Mouse (Mus musculus): ENCODE data around the gene Tmem230.
"Not testable (repeated sequence)": the region's sequence is repeated elsewhere in the genome, so short reads cannot be mapped to it uniquely, and the experiment has no call there.

Gene Tmem230

DNA sequence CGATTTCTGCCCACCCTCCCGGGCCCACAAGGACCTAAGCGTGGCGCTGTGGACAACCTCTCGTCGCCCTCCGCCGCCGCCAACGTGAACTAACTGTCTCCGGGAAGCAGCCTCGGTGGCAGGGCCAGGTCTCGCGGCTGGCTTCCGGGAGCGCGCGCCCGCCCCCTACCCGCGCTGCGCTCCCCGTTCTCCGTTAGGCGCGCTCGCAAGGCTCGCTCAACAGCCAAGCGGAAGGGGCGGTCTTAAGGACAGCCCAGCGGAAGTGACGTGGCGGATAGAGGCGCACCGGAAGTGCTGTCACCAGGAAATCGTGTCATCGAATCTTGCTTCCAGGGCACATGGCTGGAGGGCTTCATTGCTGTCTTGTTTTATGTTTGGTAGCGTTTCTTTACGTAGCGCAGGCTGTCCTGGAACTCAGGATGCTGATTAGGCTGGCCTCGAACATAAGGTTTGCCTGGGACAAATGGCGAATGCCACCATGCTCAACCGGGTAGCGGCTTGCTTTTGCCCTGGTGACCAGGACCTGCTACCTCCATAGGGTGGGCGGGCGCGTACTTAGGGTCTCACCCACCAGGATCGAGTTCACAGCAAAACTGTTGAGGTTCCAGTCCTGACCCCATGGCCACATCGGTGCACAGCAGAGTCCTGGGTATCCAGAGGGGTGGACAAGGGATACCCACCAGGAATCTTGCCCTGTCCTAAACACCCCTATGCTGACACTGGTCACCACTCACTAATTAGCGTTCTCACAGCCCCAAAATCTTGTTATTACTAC lies at the start of gene Tmem230:
Gene Tmem230, minus strand, starts transcription at position 269 of the 775 bp plus-strand sequence.
- DNase-seq (ENCODE audit: low read depth, low spot score), result peak; percentile 96

GRCm38 (mm10) chr2:132293694-132294450 lies 46.3 kb upstream of the Tmem230 start:
- no peak for DNase-seq (ENCODE audit: low read depth, low spot score)

- no peak for DNase-seq (ENCODE audit: low read depth, low spot score)
Observed at GRCm38 (mm10) chr2:132292083-132292482, 44.5 kb upstream of the Tmem230 start.

DNA sequence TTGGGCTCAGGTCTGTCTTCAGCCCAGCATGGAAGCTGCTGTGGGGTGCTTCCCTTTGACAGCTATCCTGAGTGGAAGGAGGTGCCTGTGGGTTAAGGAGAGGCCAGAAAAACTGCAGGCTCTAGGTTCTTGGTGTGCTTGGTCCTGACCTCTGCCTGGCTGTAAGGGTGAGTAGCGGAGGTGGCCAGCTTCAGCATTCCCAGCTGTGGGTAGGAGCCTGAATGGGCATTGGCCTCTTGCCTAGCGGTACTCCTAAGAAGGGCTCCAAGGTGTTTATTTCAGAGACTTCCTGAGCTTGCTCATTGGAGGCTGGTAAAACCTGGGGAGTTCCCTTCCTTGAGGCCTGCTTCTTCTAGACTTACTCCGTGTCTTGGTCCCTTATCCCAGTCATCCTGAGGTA lies 43.7 kb upstream of the Tmem230 start:
- DNase-seq (ENCODE audit: low read depth, low spot score), result no peak

- no peak for DNase-seq (ENCODE audit: low read depth, low spot score)
Observed at GRCm38 (mm10) chr2:132290808-132291207, 43.2 kb upstream of the Tmem230 start.

DNA sequence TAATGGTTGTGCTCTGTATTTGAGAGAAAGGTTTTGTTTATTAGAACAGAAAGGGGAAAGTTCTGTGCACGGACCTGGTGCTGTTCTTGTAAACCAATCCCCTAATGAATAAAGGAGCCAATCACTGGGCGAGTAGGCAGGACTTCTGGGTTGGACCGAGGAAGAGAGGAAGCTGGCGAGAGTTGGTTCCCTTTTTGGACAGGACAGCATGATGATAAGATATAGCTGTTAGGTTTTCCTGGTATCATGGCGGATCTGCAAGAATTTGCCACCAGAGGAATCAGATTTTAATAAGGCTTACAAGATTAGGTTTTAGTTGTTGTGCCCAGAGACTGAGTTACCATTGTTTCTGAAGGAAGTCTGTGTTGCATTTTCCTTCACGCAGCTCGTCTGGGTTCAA lies 41.6 kb upstream of the Tmem230 start:
- DNase-seq (ENCODE audit: low read depth, low spot score), result not testable (repeated sequence)

DNA sequence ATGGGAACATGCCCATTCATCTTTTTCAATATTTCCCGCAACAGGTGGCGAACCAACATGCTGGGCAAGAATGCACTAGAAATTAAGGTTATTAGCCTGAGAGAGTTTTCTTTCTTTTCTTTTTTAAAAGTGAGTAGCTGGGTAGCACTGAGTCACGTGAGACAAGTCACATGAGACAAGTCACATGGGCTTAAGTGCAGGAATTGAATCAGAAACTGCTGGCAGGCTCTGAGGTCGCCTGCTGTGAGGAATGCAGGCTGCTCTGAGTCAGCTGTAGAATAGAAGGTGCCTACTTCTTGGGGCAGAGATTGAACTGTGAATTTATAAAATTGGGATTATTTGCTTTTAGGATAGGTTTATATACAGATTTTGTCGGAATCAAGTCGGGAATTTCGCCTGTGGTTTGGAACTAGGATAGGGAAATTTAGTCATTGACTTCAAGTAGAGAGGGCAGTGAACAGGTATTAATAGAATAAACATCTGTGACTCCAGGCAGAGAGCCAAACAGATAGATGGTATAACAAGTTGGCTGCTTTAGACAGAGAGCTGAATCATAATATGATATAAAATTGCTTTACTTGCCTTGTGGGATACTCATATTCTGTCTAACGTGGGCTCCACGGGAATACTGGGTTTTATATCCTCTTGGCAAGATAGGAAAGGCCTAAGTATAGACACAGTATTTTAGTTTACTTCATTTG lies 38.9 kb upstream of the Tmem230 start:
- DNase-seq (ENCODE audit: low read depth, low spot score), result peak; percentile 87

- not testable (repeated sequence) for DNase-seq (ENCODE audit: low read depth, low spot score)
Observed at GRCm38 (mm10) chr2:132285722-132286121, 38.1 kb upstream of the Tmem230 start.

GRCm38 (mm10) chr2:132284492-132285139 lies 37.0 kb upstream of the Tmem230 start:
- no peak for DNase-seq (ENCODE audit: low read depth, low spot score)

DNA sequence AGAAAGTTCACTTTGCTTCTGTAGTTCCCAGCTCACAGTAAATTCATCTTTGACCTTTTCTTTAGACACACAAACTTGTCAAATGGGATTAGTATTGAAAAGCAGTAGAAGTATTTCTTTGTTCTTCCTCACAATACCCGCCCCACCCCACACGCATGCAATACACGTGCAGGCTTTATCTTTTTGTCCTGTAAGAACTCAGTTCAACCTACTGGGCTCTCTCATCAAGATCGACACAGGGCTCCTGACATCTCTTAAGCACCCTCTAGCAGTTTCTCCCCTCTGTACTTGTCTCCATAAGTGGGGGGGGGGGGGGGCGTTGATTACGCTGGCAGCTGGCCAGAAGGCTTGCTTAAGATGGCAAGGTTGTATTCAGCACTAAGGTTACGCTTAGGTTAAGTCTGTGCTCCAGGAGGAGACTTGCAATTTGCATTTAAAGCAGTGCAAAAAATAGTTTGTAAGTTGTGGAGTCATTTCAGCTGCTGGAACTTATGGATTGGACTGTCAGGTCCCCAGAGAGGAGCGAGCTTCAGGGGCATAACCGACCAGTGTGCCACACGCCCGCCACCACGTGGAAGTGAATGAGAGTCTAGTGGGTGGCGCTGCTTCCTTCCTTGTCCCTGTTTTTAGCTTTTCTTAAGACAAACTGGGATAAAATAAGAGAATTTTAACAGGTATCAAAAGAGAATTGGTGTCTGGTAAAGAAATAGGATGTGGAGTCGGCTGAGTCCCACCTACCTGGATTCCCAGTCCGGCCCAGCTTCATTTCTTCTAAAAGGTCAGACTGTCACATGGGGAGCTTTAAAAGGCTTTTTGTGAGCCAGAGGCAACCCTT lies 35.8 kb upstream of the Tmem230 start:
- peak; percentile 60 for DNase-seq (ENCODE audit: low read depth, low spot score)

DNA sequence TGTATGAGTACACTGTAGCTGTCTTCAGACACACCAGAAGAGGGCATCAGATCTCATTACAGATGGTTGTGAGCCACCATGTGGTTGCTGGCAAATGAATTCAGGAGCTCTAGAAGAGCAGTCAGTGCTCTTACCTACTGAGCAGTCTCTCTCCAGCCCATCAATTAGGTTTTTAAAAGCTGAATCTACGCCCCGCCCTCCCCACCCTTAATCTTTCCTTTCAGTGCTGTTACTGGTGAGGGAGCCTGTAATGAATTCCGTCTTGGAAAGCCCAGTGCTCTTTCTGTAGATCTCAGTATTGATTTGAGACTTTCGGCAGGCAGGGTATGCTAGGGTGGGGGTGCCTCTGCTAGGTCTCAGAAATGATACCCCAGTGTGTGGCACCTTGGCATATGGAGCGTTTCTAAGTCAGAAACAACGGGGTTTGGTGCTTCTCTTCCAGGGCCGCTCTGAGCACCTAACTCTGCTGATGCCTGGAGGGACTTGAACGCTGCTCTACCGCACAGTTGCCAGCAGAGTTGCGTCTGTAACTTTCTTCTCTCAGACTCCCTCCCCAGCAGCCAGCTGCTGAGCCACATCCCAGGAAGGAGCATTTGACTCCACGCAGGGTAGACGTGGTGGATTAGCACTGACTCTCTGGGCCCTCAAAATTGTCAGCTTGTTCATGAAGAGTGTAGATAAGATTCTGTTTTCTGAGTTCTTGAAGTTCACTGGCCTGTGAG lies 35.0 kb upstream of the Tmem230 start:
- DNase-seq (ENCODE audit: low read depth, low spot score), result peak; percentile 36

GRCm38 (mm10) chr2:132281560-132282452 lies 34.2 kb upstream of the Tmem230 start:
- DNase-seq (ENCODE audit: low read depth, low spot score), result no peak

- DNase-seq (ENCODE audit: low read depth, low spot score), result no peak
Observed at GRCm38 (mm10) chr2:132280518-132281120, 33.0 kb upstream of the Tmem230 start.

- DNase-seq (ENCODE audit: low read depth, low spot score), result no peak
Observed at GRCm38 (mm10) chr2:132279978-132280377, 32.4 kb upstream of the Tmem230 start.

DNA sequence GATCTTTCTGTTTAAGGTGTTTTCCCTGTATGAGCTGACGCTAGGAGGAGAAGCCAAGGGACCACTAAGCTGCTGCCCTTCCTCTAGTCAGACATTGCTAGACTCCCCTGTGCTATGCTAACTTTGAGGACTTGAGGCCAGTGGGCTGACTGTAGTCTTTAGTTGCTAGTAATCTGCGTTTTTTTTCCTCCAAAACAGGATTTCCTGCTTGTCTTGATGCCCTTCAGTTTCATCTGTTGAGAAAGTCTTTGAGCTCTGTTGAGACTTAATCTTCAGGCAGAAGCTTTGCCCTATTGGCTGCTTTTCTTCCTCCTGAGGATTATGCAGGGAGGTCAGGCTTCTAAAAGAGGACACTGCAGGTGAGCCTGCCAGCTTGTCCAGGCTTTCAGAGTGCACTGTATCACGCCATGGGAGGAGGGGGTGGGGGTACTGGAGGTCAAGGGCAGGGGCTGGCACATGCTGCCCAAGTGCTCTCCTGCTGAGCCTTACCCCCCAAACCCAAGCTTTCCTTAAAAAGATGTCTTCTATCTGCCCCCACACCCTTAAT lies 31.8 kb upstream of the Tmem230 start:
- no peak for DNase-seq (ENCODE audit: low read depth, low spot score)

- DNase-seq (ENCODE audit: low read depth, low spot score), result no peak
Observed at GRCm38 (mm10) chr2:132278273-132278853, 30.8 kb upstream of the Tmem230 start.

DNA sequence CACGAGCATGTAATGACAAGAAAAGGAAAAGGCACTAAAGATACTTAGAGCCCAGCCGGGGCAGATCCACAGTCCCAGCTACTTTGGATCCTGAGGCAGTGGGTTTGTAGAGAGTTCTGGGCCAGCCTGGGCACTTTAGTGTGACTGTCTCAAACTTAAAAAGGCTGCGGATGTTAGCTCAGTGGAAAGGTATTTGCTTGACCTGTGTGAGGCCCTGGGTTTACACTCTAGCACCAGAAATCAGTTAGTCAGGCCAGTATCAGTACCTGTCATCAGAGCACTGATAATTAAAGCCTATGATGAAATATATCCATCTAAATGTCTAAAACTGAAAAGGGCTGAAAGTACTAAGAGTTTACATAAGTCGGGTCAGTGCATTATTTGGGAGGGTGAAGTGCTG lies 28.6 kb upstream of the Tmem230 start:
- no peak for DNase-seq (ENCODE audit: low read depth, low spot score)

DNA sequence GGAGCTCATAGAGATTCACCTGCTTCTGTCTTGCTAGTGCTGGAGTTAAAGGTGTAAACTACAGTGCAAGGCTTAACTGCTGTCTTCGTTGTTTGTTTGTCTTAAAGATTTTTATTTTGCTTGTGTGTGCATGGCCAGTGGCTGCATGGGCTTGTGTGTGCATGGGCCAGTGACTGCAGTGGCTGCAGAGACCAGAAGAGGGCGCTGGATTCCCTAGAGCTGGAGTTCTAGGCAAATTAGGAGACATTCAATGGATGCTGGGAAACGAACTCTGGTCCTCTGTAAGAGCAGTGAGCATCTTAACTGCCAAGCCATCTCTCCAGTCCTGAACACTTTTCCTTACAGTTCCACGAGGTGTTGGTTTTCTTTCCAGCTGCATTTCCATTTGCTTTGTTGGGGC lies 27.9 kb upstream of the Tmem230 start:
- DNase-seq (ENCODE audit: low read depth, low spot score), result peak; percentile 50

All from ES-CJ7 (cell line).